Mouse (Mus musculus): ENCODE data around the gene Hsd17b3.

The Hsd17b3 gene

GRCm38 (mm10) chr13:64089130-64089529 is at the start of gene Hsd17b3:
Hsd17b3 (minus strand) TSS chr13:64089230.
- DNase-seq (ENCODE audit: low spot score in 2 of 2), result no peak

DNA sequence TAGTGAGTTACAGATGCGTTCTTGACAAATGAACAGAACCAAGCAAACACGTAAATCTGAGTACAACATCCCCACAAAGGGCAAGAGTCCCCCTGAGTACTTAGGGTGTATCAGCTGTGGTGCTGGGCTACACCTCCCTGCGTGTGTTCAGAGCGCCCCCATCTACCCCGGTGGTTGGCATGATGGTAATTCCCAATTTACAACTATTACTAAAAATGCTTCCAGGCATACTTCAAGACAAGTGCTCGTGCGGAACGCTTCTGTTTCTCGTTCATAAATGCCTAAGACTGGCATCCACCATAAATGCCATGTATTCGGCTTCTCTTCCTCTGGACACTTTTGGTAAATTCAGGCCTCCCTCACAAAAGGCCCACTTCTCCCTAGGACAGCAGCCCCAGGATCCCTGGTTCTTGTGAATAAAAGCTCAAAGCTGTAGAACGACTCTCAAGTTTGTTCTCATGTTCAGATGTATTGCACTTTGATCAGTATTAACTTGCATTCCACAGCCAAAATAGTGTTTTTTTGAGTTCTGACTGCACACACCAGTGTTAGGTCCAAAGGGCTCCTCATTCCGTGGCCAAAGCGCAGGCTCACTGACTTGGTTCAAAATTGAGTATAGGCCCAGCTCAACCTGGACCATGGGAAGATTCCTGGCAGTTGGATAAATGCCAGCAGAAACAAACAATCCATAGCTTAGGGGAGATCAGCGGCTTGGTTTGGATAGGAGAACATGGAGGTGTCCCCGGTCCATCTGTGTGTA is 40.8 kb upstream of the Hsd17b3 start:
- DNase-seq (ENCODE audit: low spot score in 2 of 2), result peak in 1 of 2 experiments; percentile 32

DNA sequence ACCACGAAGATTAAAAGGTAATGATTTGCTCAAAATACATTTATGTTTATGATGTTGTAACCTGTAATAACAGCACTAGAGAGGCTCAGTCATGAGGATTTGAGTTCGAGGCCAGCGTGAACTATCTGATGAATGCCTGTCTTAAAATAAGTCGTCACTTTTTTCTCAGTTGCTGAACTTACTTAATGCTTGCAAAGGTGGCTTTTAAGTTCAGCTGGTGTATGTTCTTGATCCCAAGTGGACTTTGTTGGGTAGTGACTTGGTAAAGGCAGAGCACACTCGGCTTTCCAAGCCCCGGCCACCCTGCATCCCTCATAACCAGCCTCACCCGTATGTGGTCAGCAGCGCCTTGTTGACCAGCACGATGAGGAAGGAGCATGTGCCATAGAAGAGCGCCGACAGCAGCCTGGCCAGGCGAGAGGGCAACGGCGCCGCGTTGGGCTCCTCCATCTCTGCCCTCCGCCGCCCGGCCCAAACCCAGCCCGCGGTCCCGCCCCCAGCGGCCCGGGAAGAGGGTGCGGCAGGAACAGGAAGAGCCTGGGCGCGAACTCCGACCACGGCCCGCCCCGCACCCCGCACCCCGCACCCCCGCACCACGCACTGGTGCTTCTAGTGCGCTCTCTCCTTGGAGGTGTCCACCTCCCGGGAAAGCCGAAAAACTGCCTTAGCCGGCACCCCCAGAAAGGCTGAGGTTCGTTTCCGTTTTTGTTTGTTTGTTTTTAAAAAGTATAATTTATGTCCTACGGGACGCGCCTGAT is 40.0 kb upstream of the Hsd17b3 start, which contains the start of gene Slc35d2:
Gene Slc35d2, minus strand, starts transcription at position 511 of the 758 bp plus-strand sequence.
- DNase-seq (ENCODE audit: low spot score in 2 of 2), result peak; percentile 64 to 72

GRCm38 (mm10) chr13:64126316-64126715 is 37.3 kb upstream of the Hsd17b3 start:
- no peak for DNase-seq (ENCODE audit: low spot score in 2 of 2)

DNA sequence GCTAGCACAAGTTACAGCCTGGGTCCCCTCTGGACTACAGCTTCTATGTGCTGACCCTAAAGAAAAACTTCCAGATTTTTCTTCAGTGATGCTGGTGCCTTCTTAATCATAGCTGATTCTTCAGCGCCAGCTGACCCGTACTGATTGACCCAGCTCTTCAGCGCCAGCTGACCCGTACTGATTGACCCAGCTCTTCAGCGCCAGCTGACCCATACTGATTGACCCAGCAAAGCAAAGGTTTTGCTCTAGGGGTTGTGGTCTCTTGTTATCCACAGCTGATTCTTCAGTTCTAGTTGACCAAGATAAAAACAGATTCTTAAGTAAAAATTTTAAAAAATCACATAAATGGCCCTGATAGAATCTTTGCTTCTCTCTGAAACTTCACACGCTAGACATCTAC is 35.9 kb upstream of the Hsd17b3 start:
- DNase-seq (ENCODE audit: low spot score in 2 of 2), result no peak

GRCm38 (mm10) chr13:64123491-64124188 is 34.6 kb upstream of the Hsd17b3 start:
- no peak for DNase-seq (ENCODE audit: low spot score in 2 of 2)

GRCm38 (mm10) chr13:64120760-64121159 is 31.7 kb upstream of the Hsd17b3 start:
- DNase-seq (ENCODE audit: low spot score in 2 of 2), result no peak

DNA sequence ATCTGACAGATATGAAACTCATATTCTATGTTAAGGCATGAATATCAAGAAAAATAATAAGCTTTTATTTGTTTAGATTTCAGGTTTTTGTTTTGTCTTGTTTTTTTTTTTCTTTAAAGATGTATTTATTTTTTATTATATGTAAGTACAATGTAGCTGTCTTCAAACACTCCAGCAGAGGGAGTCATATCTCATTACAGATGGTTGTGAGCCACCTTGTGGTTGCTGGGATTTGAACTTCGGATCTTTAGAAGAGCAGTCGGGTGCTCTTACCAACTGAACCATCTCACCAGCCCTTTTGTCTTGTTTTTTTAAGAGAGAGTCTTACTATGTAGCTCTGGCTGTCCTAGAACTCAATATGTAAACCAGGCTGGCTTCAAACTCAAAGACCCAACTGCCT is 28.4 kb upstream of the Hsd17b3 start:
- no peak for DNase-seq (ENCODE audit: low spot score in 2 of 2)

DNA sequence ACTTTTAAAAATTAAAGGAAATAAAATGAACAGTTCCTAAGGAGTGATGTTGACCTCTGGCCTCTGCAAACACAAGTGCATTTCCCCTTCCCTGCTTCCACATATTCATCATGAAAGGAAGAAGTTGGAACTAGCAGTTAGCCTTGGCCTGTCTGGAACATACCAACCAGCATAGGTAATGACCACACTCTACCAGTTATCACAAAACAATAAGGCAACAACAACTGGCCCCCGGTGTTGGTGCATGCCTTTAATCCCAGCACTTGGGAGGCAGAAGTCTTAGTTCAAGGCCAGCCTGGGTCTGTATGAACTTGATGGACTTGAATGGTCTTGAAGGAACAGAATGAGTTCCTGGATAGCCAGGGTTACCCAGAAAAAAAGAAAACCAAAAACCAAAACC is 21.4 kb upstream of the Hsd17b3 start:
- DNase-seq (ENCODE audit: low spot score in 2 of 2), result no peak

DNA sequence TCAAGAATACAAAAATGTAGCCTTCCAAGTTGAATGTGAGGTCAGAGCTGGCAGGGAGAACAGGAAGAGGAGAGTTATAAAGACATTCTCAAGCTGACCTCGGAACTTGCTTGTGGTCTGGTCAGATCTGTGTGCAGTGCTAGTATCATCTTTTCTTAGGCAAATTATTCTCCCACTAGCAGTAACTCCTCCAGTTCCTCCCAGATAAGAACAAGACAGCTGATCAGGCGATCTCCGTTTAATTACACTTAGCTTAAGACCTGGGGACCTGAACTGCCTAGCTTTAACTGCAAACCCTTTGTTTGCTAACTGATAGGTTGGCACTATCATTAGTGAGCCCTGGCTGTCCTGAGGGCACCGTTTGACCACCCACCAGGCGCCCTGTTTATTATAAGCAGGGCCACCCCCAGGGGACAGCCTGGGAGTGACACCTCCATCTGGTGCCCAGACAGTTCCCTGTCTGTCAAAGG is 19.4 kb upstream of the Hsd17b3 start:
- DNase-seq (ENCODE audit: low spot score in 2 of 2), result no peak

- no peak for DNase-seq (ENCODE audit: low spot score in 2 of 2)
These were observed 18.5 kb upstream of the Hsd17b3 start for GRCm38 (mm10) chr13:64107535-64107934.

GRCm38 (mm10) chr13:64107105-64107504 is 18.1 kb upstream of the Hsd17b3 start:
- DNase-seq (ENCODE audit: low spot score in 2 of 2), result no peak

DNA sequence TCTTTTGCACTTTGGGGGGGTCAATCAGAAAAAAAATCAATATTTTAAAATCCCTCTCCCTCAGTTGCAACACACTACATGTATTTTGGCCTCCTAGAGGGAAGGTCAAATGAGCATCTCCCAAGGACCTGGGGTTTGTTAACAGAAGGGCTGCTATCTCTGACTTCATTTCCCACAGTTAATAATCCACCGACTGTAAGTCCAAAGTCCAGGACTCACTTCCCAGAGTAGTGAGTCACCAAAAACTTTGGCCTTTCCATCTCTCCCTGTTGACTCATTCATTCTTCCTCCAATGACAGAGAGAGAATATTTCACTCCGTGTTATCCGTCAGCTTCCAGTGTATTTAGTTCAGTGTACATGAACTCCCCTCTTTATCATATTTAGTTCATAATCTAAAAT is 16.7 kb upstream of the Hsd17b3 start:
- DNase-seq (ENCODE audit: low spot score in 2 of 2), result no peak

- no peak for DNase-seq (ENCODE audit: low spot score in 2 of 2)
These were observed 11.2 kb upstream of the Hsd17b3 start for GRCm38 (mm10) chr13:64100186-64100585.

- DNase-seq (ENCODE audit: low spot score in 2 of 2), result no peak
These were observed 10.0 kb upstream of the Hsd17b3 start for GRCm38 (mm10) chr13:64098992-64099391.

DNA sequence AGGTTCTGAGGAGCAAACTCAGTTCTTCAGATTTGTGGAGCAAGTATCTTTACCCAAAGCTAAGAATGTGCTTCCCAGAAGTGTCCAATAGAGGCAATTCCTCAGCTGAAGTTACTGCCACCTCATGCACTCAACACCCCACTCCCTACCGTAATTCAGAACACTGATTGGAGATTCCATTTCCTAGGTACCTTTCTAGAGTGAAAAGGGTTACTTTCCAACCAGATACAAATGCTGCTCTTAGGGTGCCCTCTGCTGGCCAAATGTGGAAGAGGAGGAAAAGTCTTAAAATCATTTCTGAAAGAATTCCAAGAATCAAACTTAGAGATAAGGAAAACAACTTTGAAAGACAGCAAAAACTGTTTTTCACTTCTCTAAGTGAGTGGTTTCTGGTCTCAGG is 4.3 kb upstream of the Hsd17b3 start:
- DNase-seq (ENCODE audit: low spot score in 2 of 2), result peak; percentile 43 to 77

- no peak for DNase-seq (ENCODE audit: low spot score in 2 of 2)
These were observed 3.7 kb upstream of the Hsd17b3 start for GRCm38 (mm10) chr13:64092752-64093151.

- DNase-seq (ENCODE audit: low spot score in 2 of 2), result no peak
These were observed 3.1 kb upstream of the Hsd17b3 start for GRCm38 (mm10) chr13:64092141-64092540.

DNA sequence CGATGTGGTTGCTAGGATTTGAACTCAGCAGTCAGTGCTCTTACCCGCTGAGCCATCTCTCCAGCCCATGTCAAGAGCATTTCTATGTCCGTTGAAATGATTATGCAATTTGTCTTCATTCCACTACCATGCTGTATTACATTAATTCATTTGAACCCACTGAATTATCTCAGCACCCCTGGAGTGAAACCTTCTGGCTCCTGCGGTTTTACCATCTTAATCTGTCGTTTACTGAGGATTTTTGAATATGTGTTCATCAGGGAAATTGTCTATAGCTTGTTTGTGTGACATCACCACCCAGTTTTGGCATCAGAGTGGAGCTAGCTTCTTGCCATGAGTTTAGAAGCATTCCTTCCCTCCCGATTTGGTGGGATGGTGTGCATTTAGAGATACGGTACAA is 2.0 kb upstream of the Hsd17b3 start:
- DNase-seq (ENCODE audit: low spot score in 2 of 2), result no peak

DNA sequence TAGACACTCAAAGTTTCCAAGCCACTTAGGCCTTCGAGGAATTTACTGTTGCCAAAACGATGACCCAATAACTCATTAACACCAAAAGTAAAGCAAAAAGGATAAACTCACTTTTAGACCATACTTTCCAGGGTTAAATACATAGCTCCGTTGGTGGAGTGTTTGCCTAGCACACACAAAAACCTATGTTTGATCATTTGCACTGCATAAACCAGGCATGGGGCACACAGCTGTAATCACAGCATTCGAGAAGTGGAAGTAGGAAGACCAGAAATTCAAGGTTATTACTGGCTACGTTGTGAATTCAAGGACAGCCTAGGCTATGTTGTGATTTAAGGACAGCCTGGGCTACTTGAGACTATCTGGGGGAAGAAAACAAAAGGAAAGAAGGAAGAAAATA is 1.2 kb upstream of the Hsd17b3 start:
- no peak for DNase-seq (ENCODE audit: low spot score in 2 of 2)

- DNase-seq (ENCODE audit: low spot score in 2 of 2), result no peak
These were observed 973 bp downstream of the Hsd17b3 start for GRCm38 (mm10) chr13:64088057-64088456.

- DNase-seq (ENCODE audit: low spot score in 2 of 2), result no peak
These were observed 3.0 kb downstream of the Hsd17b3 start for GRCm38 (mm10) chr13:64086036-64086435.
